Mouse (Mus musculus): ENCODE results near the gene Smg5.
"Not testable (repeated sequence)": the region's sequence is repeated elsewhere in the genome, so short reads cannot be mapped to it uniquely, and the experiment has no call there.

Gene Smg5

DNA sequence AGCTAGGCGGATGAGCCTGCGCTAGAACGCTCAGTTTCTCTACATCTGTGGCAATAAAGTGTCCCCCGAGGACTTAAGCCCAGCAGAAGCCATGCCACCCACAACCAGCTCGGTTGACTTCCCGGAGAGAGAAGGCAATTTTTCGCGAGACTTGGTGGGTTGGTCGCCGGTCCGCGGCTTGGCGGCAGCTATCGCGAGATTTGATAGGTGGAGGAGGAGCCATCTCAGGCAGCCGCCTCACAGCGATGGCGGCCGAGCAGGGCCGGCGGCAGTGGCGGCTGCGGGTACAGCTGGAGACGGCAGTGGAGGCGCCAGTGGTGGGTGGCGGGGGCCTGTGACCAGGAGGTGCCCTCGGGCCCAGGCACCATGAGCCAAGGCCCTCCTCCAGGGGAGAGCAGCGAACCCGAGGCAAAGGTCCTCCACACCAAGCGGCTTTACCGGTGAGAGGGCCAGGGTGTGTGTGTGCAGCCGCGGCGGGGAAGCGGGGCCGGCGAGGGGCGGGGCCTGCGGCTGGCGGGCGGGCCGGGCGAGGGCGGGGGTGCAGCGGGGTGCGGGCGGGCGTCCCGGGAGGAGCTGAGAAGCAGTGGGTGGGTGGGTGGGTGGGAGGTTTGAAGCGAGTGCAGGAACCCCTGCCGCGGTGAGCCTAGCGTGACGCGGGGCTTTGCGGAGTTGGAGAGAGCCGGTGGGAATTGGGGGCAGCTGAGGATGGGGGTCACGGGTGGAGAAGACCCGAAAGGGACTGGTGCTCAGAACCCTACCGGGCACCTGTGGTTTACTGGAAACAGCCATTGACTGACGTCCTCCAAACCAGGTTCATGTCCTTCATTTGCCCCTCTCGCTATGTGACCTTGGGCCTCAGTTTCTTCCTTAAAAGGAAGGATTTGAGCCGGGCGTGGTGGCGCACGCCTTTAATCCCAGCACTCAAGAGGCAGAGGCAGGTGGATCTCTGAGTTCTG is at the start of gene Smg5, which contains the start of gene Tmem79:
Gene Smg5 (plus strand): TSS at position 203 of the 956 bp plus-strand sequence.
Gene Tmem79 (minus strand): TSS at position 91 of the 956 bp plus-strand sequence.
- DNase-seq (ENCODE audit: low spot score in 2 of 2) = peak; percentile 91 to 95

DNA sequence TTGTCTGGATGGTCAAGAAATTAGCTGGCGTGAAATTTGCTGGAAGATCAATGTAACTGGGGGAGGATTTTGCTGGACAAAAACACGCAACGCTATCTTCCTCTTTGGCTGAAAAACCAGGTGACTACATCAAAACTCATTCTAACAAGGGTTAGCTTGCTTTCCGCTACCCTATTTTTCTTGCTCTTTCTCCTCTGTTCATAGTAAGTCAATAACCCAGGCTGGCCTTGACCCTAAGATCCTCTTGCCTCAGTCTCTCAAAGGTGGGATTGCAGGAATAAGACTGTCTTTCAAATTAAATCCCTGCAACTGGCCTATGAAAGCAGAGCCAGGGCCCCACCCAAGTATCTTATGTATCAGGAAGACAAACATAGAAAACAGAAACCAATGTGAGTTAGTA is 49.0 kb upstream of the Smg5 start, which contains the start of gene Gm38392:
Gene Gm38392 (minus strand): TSS at position 101 of the 400 bp plus-strand sequence.
- DNase-seq (ENCODE audit: low spot score in 2 of 2) = no peak

DNA sequence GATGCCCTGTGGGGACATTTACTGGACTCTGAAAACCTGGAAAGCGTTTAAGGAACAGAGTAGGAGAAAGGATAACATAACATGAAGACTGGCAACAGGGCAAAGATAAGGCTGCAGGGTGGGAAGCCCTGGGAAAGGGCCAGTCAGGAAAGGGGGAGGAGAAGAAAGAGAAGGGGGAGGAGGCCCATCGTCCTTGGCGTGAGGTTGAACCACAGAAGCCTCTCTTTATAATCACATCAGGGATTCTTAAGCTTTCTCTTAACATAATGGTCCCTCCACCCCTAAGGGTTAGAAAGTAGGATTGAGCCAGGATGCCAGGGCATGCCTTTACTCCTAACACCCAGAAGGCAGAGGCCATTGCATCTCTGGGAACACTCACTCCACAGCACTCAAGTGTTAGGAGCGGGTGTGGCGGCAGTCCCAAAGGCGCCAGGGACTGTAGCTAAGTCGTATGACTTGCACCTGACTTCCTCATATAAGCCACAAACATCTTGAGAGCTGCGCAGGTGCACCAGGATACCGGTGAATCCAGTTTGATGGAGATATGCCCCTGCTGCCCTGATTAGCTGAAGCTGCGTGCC is 47.8 kb upstream of the Smg5 start:
- not testable (repeated sequence) for DNase-seq (ENCODE audit: low spot score in 2 of 2)

DNA sequence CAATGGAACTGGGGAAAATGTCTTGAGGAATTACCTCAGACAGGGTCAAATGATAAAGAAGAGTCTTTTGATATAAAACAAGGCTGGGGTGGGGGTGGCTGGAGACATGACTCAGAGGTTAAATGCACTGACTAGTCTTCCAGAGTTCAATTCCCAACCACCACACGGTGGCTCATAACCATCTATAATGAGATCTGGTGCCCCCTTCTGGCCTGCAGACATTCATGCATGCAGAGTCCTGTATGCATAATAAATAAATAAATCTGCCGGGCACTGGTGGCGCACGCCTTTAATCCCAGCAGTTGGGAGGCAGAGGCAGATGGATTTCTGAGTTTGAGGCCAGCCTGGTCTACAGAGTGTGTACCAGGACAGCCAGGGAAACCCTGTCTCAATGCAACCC is 44.1 kb upstream of the Smg5 start:
- DNase-seq (ENCODE audit: low spot score in 2 of 2) = no peak

DNA sequence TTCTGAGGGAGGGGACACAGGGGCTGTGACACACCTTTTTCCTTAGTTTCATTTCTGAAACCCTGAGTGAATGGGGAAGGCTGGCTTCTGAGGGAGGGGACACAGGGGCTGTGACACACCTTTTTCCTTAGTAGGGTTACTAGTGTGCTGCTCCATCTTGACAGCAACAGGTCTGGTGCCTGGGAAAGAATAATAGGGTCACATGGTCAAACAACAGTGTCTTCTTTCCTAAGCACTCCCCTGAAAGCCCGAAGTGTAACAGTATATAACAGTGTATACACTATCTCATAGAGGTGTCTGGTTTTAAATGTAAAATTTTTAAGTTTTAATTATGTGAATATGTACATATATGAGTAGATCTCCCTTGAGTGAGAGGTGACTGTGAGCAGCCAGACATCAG is 40.8 kb upstream of the Smg5 start:
- DNase-seq (ENCODE audit: low spot score in 2 of 2) = not testable (repeated sequence)

DNA sequence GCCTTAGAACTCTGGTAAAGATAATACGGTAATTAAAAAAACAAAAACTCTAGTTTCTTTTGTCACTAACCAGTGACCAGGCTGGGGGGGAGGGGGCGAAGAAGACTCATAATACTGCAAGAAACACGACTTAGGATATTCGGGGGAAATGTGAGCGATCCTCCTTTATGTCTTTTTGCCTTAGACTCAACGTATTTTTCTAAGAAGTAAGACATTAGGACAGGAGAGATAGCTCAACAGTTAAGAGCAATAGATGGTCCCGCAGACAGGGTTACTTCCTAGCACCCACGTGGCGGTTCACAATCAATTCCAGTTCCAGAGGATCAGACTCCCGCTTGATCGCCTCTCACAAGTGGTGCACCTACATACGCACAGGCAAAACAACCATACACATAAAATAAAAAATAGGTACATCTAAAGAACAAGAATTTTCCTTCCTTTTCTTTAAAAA is 39.9 kb upstream of the Smg5 start:
- DNase-seq (ENCODE audit: low spot score in 2 of 2) = peak in 1 of 2 experiments; percentile 15

DNA sequence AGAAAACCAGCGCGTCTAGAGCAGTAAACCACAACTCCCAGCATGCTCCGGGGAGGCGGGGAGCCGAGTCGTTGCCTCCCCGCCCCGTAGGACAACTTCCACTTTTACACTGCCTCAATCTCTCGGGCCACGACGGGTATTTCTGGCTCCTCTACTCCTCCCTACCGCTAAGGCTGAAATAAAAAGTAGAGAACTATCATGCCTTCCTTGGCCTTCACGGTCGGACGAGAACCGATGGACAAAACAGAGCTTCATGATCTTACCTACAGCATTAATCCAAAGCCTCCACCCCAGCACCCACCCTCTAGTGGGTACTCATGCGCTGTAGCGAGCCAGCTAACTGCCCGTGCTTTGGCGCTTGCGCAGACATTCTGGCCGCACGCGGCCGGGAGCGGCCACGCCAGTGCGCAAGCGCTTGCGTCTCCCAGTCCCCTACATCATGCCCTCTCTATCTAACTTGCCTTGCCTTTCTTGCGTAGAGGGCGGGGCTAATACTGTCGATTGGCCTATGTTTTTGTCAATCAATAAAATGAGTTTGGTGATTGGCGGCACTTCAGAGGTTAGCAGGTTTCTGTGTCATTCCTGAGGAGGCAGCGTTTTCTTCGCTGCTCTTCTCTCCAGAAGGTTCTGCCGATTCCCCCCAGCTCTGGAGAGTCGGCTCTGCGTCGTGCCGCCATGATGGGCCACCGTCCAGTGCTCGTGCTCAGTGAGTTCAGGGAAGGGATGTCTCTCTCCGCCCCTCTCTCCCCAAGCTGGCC is 39.3 kb upstream of the Smg5 start, which contains the start of the genes Tsacc and Cct3:
Gene Tsacc (minus strand): TSS at position 439 of the 758 bp plus-strand sequence.
Gene Cct3 (plus strand): TSS at position 556 of the 758 bp plus-strand sequence.
- peak; percentile 95 to 97 for DNase-seq (ENCODE audit: low spot score in 2 of 2)

DNA sequence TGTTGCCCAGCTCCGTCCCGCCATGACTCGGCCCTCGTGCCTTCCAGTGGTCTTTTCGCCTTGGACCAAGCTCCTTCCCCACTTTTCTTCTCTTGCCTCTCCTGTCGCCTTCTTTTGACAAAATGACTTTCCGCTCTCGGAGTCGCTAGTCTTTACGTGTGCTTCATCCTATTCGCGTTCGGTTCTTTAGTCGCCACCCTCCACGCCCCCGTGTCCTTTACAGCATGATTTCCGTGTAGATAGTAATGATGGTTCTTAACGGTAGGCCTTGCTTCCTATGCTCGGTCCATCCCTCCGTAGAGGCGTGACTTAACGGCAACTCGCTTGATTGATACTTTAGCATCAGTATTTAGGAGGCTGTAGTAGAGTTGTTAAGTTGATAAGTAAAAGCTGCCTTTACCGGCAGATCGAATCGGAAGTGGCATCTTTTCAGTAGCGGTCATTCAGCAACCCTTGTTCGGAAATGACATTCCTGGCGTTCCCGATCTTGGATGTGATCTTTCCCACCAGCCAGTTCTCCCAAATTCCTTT is 38.7 kb upstream of the Smg5 start:
- no peak for DNase-seq (ENCODE audit: low spot score in 2 of 2)

DNA sequence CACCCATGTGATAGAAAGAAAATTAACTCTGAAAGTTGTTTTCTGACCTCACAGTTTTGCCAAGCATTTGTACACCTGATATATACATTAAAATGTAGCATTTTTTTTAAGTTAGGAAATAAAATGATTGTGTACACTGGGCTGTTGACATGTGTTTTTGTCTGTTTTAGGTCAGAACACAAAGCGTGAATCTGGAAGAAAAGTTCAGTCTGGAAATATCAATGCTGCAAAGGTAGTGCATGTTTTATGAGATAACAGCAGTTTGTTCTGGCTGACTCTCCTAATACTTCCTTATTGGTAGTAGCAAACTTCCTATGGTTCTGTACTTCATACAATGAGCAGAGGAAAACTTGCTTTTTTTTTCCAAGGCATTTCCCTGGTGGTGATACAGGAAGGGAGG is 36.9 kb upstream of the Smg5 start:
- no peak for DNase-seq (ENCODE audit: low spot score in 2 of 2)

DNA sequence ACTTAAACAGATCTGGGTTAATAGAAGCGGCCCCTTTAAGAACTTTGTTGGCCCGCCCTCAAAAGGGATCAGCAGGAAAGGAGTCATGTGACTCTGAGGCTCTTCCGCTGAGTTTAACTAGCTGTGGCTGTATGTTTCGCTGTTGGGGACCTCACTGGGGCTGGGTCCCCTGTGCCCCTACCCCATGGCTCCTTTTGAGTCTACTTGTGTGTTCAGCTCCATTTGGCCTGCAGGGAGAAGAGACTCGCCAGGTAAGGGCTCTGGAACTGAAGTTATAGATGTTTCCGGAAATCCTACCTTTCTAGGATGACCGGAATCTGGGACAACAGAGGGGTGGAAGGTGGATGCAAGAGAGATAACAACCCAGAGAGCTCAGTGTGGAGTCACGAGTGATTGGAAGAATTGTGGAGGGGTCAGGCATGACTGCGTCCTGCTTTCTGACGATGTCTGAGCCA is 11.1 kb upstream of the Smg5 start, which contains the start of gene Glmp:
Gene Glmp (plus strand): TSS at position 73 of the 455 bp plus-strand sequence.
- DNase-seq (ENCODE audit: low spot score in 2 of 2) = peak in 1 of 2 experiments; percentile 34

DNA sequence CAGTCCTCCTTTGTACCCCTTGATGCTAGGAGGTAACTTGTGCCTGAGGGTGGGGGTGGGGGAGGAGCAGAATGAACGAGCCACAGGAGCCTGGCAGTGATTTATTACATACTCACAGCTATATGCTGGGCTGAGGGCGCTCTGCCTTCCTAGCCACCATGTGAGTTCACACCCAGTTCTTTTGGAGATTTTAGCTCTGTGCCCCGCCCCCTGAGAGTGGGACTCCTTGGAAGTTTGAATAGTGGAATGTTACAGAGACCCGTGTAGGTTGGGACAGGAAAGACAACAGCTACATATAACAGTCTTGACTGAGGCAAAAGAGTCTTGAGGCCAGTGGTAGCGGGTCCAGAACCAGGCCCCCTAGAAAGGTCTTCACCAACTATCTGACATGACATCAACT is 7.1 kb upstream of the Smg5 start:
- DNase-seq (ENCODE audit: low spot score in 2 of 2) = no peak

DNA sequence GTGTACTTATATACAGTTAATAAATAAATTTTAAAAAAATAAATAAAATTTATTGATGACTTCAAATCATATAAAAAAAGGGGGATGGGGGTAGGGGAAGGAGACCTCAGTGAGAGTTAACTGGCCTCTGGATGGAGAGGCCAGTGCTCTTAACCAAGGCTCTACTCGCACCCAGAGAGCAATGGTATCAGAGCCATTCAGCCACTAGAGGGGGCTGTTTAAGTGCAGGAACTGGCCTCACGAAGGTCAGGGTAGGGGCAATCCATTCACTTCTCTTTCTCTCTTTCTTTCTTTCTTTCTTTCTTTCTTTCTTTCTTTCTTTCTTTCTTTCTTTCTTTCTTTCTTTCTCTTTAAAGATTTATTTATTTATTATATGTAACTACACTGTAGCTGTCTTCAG is 4.8 kb upstream of the Smg5 start:
- no peak for DNase-seq (ENCODE audit: low spot score in 2 of 2)

DNA sequence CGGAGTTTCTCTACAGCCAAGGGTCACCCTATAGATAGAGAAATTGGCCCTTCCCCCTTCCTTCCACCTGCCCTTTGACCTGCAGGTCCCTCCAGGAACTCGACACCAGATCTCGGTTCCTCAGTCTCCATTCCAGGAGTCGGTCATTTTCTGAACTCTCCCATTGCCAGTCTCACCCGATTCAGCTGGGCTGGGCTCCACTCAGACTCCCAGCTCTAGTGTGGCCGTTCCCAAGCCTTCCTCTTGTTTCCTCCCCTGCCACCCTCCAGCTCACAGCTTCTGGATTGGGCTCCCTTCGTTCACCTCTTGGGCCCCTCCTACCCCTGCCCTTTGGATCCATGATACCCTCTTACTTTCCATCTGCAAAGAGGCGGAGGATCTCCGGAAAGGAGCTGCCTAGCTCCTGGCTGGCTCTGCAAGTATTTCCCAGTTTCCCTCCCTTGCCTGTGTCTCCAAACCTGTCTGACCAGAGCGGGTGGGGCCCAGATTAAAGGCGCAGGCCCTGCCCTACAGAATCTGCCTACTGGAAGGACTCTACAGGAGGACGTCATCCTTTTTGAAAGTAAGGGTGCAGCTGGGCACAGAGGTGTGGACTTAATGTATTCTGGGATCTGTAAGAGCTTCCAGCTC is 1.9 kb upstream of the Smg5 start:
- DNase-seq (ENCODE audit: low spot score in 2 of 2) = no peak

DNA sequence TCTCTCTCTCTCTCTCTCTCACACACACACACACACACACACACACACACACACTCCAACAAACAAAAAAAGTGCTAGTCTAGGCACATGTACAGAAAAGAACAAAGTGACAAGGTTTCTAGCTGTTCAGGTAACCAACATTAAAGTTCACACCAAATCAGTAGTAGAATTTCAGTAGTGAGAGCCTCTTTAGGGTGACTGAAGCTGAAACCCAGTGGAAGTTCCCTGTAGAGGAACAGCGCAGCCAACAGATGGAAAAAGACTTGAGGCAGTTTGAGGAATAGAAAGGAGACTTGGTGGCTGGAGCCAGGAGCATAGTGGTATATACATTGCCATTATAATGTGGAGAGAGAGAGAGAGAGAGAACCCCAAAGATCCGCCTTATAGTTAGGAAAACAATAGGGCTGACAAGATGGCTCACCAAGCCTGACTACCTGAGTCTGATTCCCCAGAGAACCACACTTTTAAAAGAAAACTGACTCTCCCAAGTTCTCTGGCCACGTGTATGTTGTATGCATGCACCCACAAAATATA is 1.1 kb upstream of the Smg5 start:
- no peak for DNase-seq (ENCODE audit: low spot score in 2 of 2)

DNA sequence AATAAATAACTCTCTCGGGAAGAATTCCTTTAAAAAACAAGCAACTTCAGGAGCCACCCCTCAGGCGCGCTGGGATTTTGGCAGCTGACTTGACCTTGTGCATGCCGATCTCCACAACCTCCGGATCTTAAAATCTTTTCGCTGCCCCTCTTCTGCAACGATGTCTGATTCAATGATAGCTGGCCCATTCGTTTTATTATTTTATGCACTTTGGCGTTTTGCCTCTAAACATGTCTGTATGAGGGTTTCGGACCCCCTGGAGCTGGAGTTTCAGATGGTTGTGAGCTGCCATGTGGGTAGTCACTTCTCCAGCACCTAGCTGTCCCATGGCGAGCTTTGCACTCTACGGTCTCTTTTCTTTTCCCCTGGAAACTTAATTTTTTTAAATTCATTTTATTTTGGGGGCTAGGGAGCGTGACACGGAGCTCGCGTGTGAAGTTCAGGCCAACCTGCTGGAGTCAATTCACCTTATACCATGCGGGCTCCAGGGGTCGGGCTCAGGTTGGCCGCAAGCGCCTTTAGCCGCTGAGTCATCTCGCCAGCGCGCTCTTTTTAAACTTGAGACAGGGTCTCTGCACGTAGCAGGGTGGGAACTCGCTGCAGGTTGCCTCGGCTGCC is 515 bp upstream of the Smg5 start:
- no peak for DNase-seq (ENCODE audit: low spot score in 2 of 2)

DNA sequence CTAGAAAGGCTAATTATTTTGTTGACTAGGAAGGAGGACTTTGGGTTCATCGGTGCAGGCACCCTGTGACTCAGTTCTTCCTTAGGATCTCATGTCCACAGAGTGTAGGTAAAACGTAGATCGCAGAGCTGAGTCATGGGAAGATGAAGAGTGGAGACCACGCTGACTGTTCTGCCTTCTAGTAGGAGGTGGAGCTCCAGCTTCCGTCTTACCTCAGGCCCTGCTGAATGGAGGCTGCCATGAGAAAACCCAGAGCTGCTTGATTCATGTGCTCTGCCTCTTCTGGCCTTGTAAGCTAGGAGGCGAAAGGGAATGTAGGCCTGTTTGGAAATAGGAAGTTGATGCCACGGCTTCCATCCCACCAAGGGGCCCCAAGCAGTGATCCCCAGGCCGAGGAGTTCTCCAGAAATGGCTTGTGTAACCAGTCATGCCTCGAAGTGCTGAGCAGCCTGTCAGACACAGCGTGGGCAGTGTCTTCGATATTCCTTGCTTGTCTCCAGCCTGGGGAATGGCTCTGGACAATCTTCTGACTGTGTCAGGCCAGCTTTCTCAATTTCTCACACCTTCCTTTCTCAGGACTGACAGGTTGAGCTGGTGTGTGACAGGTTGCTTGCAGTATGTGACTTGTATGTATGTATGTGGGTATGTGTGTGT is 1.4 kb downstream of the Smg5 start:
- DNase-seq (ENCODE audit: low spot score in 2 of 2) = no peak

DNA sequence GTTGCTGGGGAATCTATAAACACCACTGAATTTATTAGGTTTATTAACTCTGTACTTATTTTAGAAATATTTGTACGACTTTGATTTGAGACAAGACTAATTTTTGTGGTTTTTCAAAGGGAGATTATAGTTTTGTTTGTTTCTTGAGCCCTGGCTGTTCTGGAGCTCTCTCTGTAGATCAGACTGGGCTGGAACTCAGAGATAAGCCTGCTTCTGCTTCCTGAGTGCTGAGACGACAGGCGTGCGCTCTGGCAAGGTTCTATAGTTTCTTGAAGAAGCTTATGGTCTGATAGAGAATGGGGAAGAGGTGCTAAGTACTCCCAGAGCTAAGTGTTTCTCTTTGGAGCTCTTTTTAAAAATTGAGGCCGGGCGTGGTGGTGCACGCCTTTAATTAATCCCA is 2.3 kb downstream of the Smg5 start:
- no peak for DNase-seq (ENCODE audit: low spot score in 2 of 2)

DNA sequence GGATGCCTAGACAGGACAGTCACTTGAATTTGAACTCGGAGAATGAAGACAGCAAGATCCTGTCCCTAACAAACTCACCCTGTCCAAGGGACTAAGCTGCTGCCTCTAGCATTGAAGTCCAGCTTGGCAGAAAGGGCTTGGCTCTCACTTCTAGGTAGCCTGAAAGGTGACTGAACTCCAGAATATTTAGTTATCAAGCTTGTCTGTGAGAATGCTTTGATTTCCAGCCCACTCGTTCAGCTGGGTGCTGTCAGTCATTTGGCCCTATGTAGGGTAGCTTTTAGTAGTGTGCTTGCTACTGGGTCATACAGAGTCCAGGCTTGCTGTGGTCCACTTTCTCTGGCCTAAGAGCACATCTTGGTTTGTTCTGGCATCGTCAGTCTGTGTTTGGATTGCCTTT is 2.9 kb downstream of the Smg5 start:
- no peak for DNase-seq (ENCODE audit: low spot score in 2 of 2)

DNA sequence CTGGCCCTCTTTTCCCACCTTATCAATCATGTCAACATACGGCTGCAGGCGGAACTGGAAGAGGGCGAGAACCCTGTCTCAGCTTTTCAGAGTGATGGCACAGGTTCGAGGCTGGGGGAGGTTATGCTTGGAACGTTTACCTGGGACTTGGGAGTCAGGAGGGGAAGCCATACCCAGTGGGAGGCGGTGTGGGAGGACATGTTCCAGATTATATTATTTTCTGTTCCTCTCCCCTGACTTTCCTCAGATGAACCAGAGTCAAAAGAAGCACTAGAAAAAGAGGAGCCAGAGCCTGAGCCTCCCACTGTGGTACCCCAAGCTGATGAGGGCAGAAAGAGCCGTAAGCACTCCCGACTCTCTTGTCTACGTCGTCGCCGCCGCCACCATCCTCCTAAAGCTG is 14.7 kb downstream of the Smg5 start:
- no peak for DNase-seq (ENCODE audit: low spot score in 2 of 2)

DNA sequence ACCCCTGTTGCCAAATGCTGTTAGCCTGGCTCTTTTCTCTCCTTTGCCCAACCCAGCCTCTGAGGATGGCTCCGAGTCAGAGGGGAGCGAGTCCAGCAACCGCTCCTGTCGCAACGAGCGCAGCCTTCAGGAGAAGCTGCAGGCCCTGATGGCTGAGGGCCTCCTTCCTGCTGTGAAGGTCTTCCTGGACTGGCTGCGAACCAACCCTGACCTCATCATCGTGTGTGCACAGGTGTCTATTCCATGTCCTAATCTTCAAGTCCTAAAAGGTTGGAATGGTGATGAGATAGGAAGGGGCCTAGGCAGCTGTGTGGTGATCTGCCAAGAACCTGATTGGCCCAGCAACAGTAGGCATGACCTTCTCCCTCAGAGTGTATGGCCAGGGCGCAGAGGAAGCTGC is 16.8 kb downstream of the Smg5 start:
- DNase-seq (ENCODE audit: low spot score in 2 of 2) = no peak
